Mouse (Mus musculus): ENCODE data around the gene Tssc4. TPM values are rescaled to one million over a fixed set of nuclear protein-coding genes. Genes with fewer than 3 reads are reported as not detected.

Gene Tssc4
- total and polyA plus RNA-seq, 3 experiments = 75.6 to 76.9 TPM; not detected in 1

GRCm38 (mm10) chr7:143094592-143095553 lies 25.8 kb downstream of the Tssc4 start, which contains the start of gene Trpm5 (continued):
- TF ChIP-seq GATA1 (IDR thresholded peaks at IDR 0.05; ENCODE audit: low read depth, low read length) (no peak), ZKSCAN1 (IDR thresholded peaks at IDR 0.05; ENCODE audit: low read depth, low read length) (no peak), JUND (IDR thresholded peaks at IDR 0.05; ENCODE audit: low read depth, low read length) (no peak), CHD2 (IDR thresholded peaks at IDR 0.05; ENCODE audit: low read length) (no peak)

- DNase-seq (ENCODE audit: low read depth, low spot score) = no peak
- Histone ChIP-seq H3K4me3 (ENCODE audit: control insufficient read depth in 1 of 2, insufficient read depth in 1 of 2, low read depth in 2 of 2, low read length in 2 of 2) (no peak overlapping the region), H3K27me3 (ENCODE audit: control insufficient read depth in 1 of 2, insufficient read depth in 2 of 2, low read length in 2 of 2) (peaks cover 0 to 2% of the 10 kb centered on the region in 2 experiments; a peak in 1 of 4 replicates), H3K79me2 (ENCODE audit: control insufficient read depth, insufficient read depth, low read length, poor library complexity) (no peaks in the 10 kb centered on the region), H3K4me1 (ENCODE audit: control insufficient read depth in 1 of 2, insufficient read depth in 2 of 2, low read length in 2 of 2) (peaks cover 0 to 7% of the 10 kb centered on the region in 2 experiments; a peak in 2 of 4 replicates), H3K27ac (ENCODE audit: control insufficient read depth, low read depth, low read length) (no peak overlapping the region), H3K9ac (ENCODE audit: control insufficient read depth, low read depth, low read length, poor library complexity, severe bottlenecking) (no peak overlapping the region), H3K36me3 (ENCODE audit: control insufficient read depth in 1 of 2, insufficient read depth in 2 of 2, low read length in 2 of 2) (peaks cover 0 to 4% of the 10 kb centered on the region in 2 experiments; a peak in 2 of 4 replicates), H3K9me3 (replicated peaks; ENCODE audit: insufficient read depth, low read length) (no peaks in the 10 kb centered on the region)
- TF ChIP-seq MAX (IDR thresholded peaks at IDR 0.05; ENCODE audit: low read length) (no peak), MYC (IDR thresholded peaks at IDR 0.05; ENCODE audit: low read depth, low read length) (no peak), SIN3A (IDR thresholded peaks at IDR 0.05; ENCODE audit: low read length) (no peak), POLR2AphosphoS2 (IDR thresholded peaks at IDR 0.05; ENCODE audit: low read length) (no peak), USF1 (IDR thresholded peaks at IDR 0.05; ENCODE audit: low read depth, low read length) (no peak), TCF12 (IDR thresholded peaks at IDR 0.05; ENCODE audit: low read depth, low read length) (no peak), GATA1 (IDR thresholded peaks at IDR 0.05; ENCODE audit: low read depth, low read length) (no peak), POLR2A (IDR thresholded peaks at IDR 0.05; ENCODE audit: control insufficient read depth in 1 of 2, insufficient read depth in 1 of 2, low read depth in 1 of 2, low read length in 2 of 2, poor library complexity in 1 of 2) (no peak), NELFE (IDR thresholded peaks at IDR 0.05; ENCODE audit: low read depth, low read length) (no peak), HCFC1 (IDR thresholded peaks at IDR 0.05; ENCODE audit: low read depth, low read length) (no peak), MYB (IDR thresholded peaks at IDR 0.05; ENCODE audit: low read depth, low read length) (no peak), MEF2A (IDR thresholded peaks at IDR 0.05; ENCODE audit: extremely low read depth, insufficient replicate concordance, low read depth, low read length, poor library complexity, severe bottlenecking) (no peak), CHD2 (IDR thresholded peaks at IDR 0.05; ENCODE audit: low read length) (no peak), POLR2AphosphoS5 (IDR thresholded peaks at IDR 0.05; ENCODE audit: borderline replicate concordance, low read depth, low read length) (no peak), BHLHE40 (IDR thresholded peaks at IDR 0.05; ENCODE audit: borderline replicate concordance, low read depth, low read length) (no peak), USF2 (IDR thresholded peaks at IDR 0.05; ENCODE audit: borderline replicate concordance in 1 of 2, insufficient read depth in 1 of 2, low read depth in 1 of 2, low read length in 2 of 2) (no peak), EP300 (IDR thresholded peaks at IDR 0.05; ENCODE audit: low read depth in 1 of 2, low read length in 2 of 2) (no peak), ZKSCAN1 (IDR thresholded peaks at IDR 0.05; ENCODE audit: low read depth, low read length) (no peak), CHD1 (IDR thresholded peaks at IDR 0.05; ENCODE audit: low read depth, low read length) (no peak), UBTF (IDR thresholded peaks at IDR 0.05; ENCODE audit: borderline replicate concordance, insufficient read depth, low read depth, low read length) (no peak)
Measured at GRCm38 (mm10) chr7:143095554-143095907, 26.5 kb downstream of the Tssc4 start.

Measured in MEL (cell line).